Mouse (Mus musculus) G1E (cell line): ENCODE results near the gene Cetn4.

Experiments used
- CTCF ChIP-seq: IDR thresholded peaks from 2 replicates; pipeline ENCODE4 v1.5.1; 2012; ENCODE audit warnings: low read depth, low read length, inconsistent platforms, mixed read lengths
- GATA1 ChIP-seq: IDR thresholded peaks from 2 replicates; pipeline ENCODE4 v1.6.1; 2012; ENCODE audit warnings: borderline replicate concordance, low read length, inconsistent platforms, mixed read lengths
- TAL1 ChIP-seq: conservative IDR thresholded peaks from 2 replicates; pipeline ENCODE4 v1.6.1; 2012; ENCODE audit warnings: low read depth, low read length, inconsistent platforms, mixed read lengths

- TF ChIP-seq CTCF, result no peak
- TF ChIP-seq GATA1, result no peak
- TF ChIP-seq TAL1, result no peak
These were observed 13.0 kb upstream of the Cetn4 start for GRCm38 (mm10) chr3:37325317-37326112.
